Mouse (Mus musculus) CH12.LX (cell line): ENCODE data around the gene Ccdc188.

Experiments
- CHD2 ChIP-seq: IDR thresholded peaks from 2 replicates; pipeline ENCODE4 v1.6.1; 2011; ENCODE audit warnings: low read length, improper control_type of control experiment
- CTCF ChIP-seq, 2 experiments: IDR thresholded peaks in 1 of 2; conservative IDR thresholded peaks in 1 of 2; 2 replicates each; pipeline ENCODE4 v1.5.1; 2011 to 2012; ENCODE audit warnings: low read depth in 2 of 2, low read length in 2 of 2, improper control_type of control experiment in 1 of 2, inconsistent platforms in 1 of 2, mild to moderate bottlenecking in 1 of 2, moderate library complexity in 1 of 2
- NELFE ChIP-seq: IDR thresholded peaks from 2 replicates; pipeline ENCODE4 v1.6.1; 2011; ENCODE audit warnings: low read depth, low read length, improper control_type of control experiment
- POLR2A ChIP-seq: IDR thresholded peaks from 2 replicates; pipeline ENCODE4 v1.6.1; 2011; ENCODE audit warnings: low read depth, mild to moderate bottlenecking, improper control_type of control experiment, low read length
- RCOR1 ChIP-seq: conservative IDR thresholded peaks from 2 replicates; pipeline ENCODE4 v1.6.1; 2012; ENCODE audit warnings: low read depth, mild to moderate bottlenecking, inconsistent platforms, low read length, improper control_type of control experiment
- SMC3 ChIP-seq: IDR thresholded peaks from 2 replicates; pipeline ENCODE4 v1.6.1; 2011; ENCODE audit warnings: low read depth, low read length, improper control_type of control experiment
- TBP ChIP-seq: conservative IDR thresholded peaks from 2 replicates; pipeline ENCODE4 v1.6.1; 2011; ENCODE audit warnings: low read depth, low read length, improper control_type of control experiment

DNA sequence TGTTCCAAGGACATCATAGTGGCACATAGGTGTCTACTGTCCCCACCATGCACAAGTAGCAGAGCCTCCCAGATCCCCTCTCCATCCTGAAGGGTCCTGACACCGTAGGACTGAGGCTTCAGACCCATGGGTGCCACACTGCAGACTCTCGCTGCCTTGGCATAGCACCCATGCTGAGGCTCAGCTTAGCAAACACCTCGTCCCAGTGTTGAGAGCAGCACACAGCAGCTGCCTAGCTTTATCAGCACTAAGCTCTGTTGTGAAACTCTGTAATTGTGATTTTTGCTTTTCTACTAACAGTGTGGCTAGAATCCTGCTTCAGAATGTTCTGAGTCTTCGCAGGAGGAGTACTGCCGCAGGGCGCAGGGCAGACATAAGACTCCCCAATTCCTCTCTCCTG lies 19.8 kb upstream of the Ccdc188 start:
- TF ChIP-seq TBP (no peak), RCOR1 (no peak), POLR2A (no peak), CTCF (conservative IDR thresholded peaks at IDR 0.05 in 1 of 2, IDR thresholded peaks at IDR 0.05 in 1 of 2; ENCODE audit: low read depth in 2 of 2, low read length in 2 of 2) (no peak), CHD2 (no peak), SMC3 (no peak), NELFE (no peak)
